Mouse (Mus musculus): ENCODE data around the gene Rab8a.

DNA sequence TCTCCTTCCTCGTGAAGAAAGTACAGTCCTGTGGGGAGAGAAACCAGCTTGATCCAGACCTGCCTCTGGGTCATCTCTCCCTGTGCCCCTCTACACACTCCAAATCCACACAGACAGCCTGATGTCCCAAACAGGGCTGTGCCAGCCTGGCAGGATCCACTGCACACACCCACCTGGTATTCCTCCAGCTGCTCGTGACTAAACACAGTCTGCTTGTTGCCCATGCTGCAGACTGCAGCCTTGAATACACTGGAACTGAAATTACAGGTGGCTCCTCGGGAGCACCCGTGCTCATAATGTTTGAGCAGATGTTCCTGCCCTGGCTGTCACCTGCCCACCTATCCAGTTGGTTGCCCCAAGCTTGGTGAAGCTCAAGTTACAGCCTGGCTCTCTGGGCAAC, 51.8 kb downstream of the Rab8a start, which contains the start of gene Cib3:
- TF ChIP-seq CTCF (IDR thresholded peaks at IDR 0.05; ENCODE audit: insufficient read depth, low read depth, low read length) (no peak), POLR2A (IDR thresholded peaks at IDR 0.05; ENCODE audit: insufficient read depth, low read depth, low read length) (no peak)

All from olfactory bulb, adult 2 months (tissue).